Mouse (Mus musculus) brain, embryonic 14.5 days (tissue): ENCODE results near the gene B3galt6.

Experiments used
- CTCF ChIP-seq: fragments of 200-500 bp; IDR thresholded peaks from 2 replicates; pipeline ENCODE4 v1.5.1; 2012; ENCODE audit warnings: inconsistent platforms, mild to moderate bottlenecking, moderate library complexity, borderline replicate concordance; ENCODE audit not compliant: insufficient read depth, insufficient read length; ENCODE audit errors: extremely low read depth
- POLR2A ChIP-seq: fragments of 200-500 bp; IDR thresholded peaks from 2 replicates; pipeline ENCODE4 v1.6.1; 2012; ENCODE audit warnings: mild to moderate bottlenecking, inconsistent platforms, borderline replicate concordance; ENCODE audit not compliant: poor library complexity, insufficient read depth, insufficient read length, severe bottlenecking; ENCODE audit errors: extremely low read depth

- TF ChIP-seq CTCF (no peak), POLR2A (no peak)
Measured at GRCm38 (mm10) chr4:156024184-156024583, 31.7 kb upstream of the B3galt6 start.
